Mouse (Mus musculus) liver, adult 2 months (tissue): ENCODE measurements at regions not wholly inside any gene's neighbourhood (a gene's known extent, or its start where the extent isn't known, plus 50 kb on each side); places are given as distances from the start of the nearest gene placed in this dataset.

Source experiments
- DNase-seq: peaks from one replicate; pipeline ENCODE4 v3.0.0-alpha.2; 2011; ENCODE audit warnings: low read depth, low spot score; ENCODE audit errors: extremely low read depth
- H3K27ac ChIP-seq: fragments of 200-500 bp; replicated peaks from 2 replicates; pipeline ENCODE4 v1.5.1; 2012; ENCODE audit warnings: low read depth, mild to moderate bottlenecking, control low read depth, inconsistent platforms, low read length; ENCODE audit not compliant: insufficient read depth
- H3K27me3 ChIP-seq: fragments of 200-500 bp; 2 replicates; pipeline ENCODE4 v1.6.1; 2012; ENCODE audit warnings: mild to moderate bottlenecking, moderate library complexity, low read length, inconsistent platforms; ENCODE audit not compliant: control insufficient read depth, insufficient read depth
- H3K36me3 ChIP-seq: fragments of 200-500 bp; 2 replicates; pipeline ENCODE4 v1.6.1; 2012; ENCODE audit warnings: low read length, inconsistent platforms; ENCODE audit not compliant: control insufficient read depth, insufficient read depth
- H3K4me1 ChIP-seq: fragments of 200-500 bp; 2 replicates; pipeline ENCODE4 v1.6.1; 2011; ENCODE audit warnings: low read length; ENCODE audit not compliant: control insufficient read depth, insufficient read depth
- H3K4me3 ChIP-seq: fragments of 200-500 bp; 2 replicates; pipeline ENCODE4 v1.5.1; 2011; ENCODE audit warnings: low read depth, mild to moderate bottlenecking, control low read depth, low read length, moderate library complexity; ENCODE audit not compliant: insufficient read depth
- H3K79me2 ChIP-seq: fragments of 200-500 bp; 2 replicates; pipeline ENCODE4 v1.6.1; 2012; ENCODE audit warnings: inconsistent platforms, mild to moderate bottlenecking, low read length, moderate library complexity; ENCODE audit not compliant: control insufficient read depth, insufficient read depth
- H3K9ac ChIP-seq: fragments of 200-500 bp; 2 replicates; pipeline ENCODE4 v1.6.1; 2012; ENCODE audit warnings: low read depth, mild to moderate bottlenecking, control low read depth, inconsistent platforms, low read length
- CTCF ChIP-seq: fragments of 200-500 bp; IDR thresholded peaks from 2 replicates; pipeline ENCODE4 v1.5.1; 2011; ENCODE audit warnings: low read depth, low read length, control low read depth
- POLR2A ChIP-seq: fragments of 200-500 bp; IDR thresholded peaks from 2 replicates; pipeline ENCODE4 v1.6.1; 2011; ENCODE audit warnings: low read length, control low read depth; ENCODE audit not compliant: insufficient read depth; ENCODE audit errors: extremely low read depth
- WGBS: fragments of 180-500 bp; shearing (Covaris S2); methylation state at CpG from one replicate; pipeline ENCODE4 v1.1.7; 2018; 5-methylcytosine and 5-hydroxymethylcytosine counted together

GRCm38 (mm10) chr10:37300181-37300889 is 161.6 kb upstream of the Marcks start:
- no peaks in the 10 kb centered on the region for H3K36me3 ChIP-seq
- H3K4me3 ChIP-seq: no peak overlapping the region
- no peak for DNase-seq
- H3K27me3 ChIP-seq: no peaks in the 10 kb centered on the region
- 99% methylated on average over 5 of the region's 5 CpGs for WGBS
- no peaks in the 10 kb centered on the region for H3K79me2 ChIP-seq
- no peak overlapping the region for H3K9ac ChIP-seq
- no peak overlapping the region for H3K27ac ChIP-seq
- TF ChIP-seq POLR2A (no peak), CTCF (no peak)
- no peaks in the 10 kb centered on the region for H3K4me1 ChIP-seq

- H3K4me1 ChIP-seq: no peaks in the 10 kb centered on the region
- no peak for TF ChIP-seq POLR2A
- no peak for TF ChIP-seq CTCF
- no peaks in the 10 kb centered on the region for H3K27me3 ChIP-seq
- no peak overlapping the region for H3K4me3 ChIP-seq
- no peaks in the 10 kb centered on the region for H3K36me3 ChIP-seq
- DNase-seq: no peak
- H3K9ac ChIP-seq: no peak overlapping the region
- no peak overlapping the region for H3K27ac ChIP-seq
- WGBS: 93% methylated on average over 4 of the region's 4 CpGs
- H3K79me2 ChIP-seq: no peaks in the 10 kb centered on the region
Measured at GRCm38 (mm10) chr10:37298689-37299421, 160.1 kb upstream of the Marcks start.

GRCm38 (mm10) chr10:37294231-37294630 is 155.5 kb upstream of the Marcks start:
- TF ChIP-seq CTCF (no peak), POLR2A (no peak)
- Histone ChIP-seq H3K79me2 (no peaks in the 10 kb centered on the region), H3K4me1 (no peaks in the 10 kb centered on the region), H3K27ac (no peak overlapping the region), H3K27me3 (no peaks in the 10 kb centered on the region), H3K36me3 (no peaks in the 10 kb centered on the region), H3K4me3 (no peak overlapping the region), H3K9ac (no peak overlapping the region)
- no peak for DNase-seq

- no peak overlapping the region for H3K4me3 ChIP-seq
- TF ChIP-seq POLR2A (no peak), CTCF (no peak)
- no peaks in the 10 kb centered on the region for H3K4me1 ChIP-seq
- 67% methylated on average over 1 of the region's 1 CpGs for WGBS
- no peaks in the 10 kb centered on the region for H3K79me2 ChIP-seq
- no peak for DNase-seq
- no peaks in the 10 kb centered on the region for H3K36me3 ChIP-seq
- no peak overlapping the region for H3K9ac ChIP-seq
- H3K27ac ChIP-seq: no peak overlapping the region
- no peaks in the 10 kb centered on the region for H3K27me3 ChIP-seq
Measured at GRCm38 (mm10) chr10:37293292-37293691, 154.6 kb upstream of the Marcks start.

GRCm38 (mm10) chr10:37291639-37292495 is 153.1 kb upstream of the Marcks start:
- H3K36me3 ChIP-seq: no peaks in the 10 kb centered on the region
- H3K27ac ChIP-seq: no peak overlapping the region
- WGBS: 82% methylated on average over 2 of the region's 2 CpGs
- DNase-seq: peak; percentile 58
- no peaks in the 10 kb centered on the region for H3K27me3 ChIP-seq
- no peak overlapping the region for H3K4me3 ChIP-seq
- no peak overlapping the region for H3K9ac ChIP-seq
- no peaks in the 10 kb centered on the region for H3K79me2 ChIP-seq
- TF ChIP-seq CTCF: no peak
- TF ChIP-seq POLR2A: no peak
- H3K4me1 ChIP-seq: no peaks in the 10 kb centered on the region
